Mouse (Mus musculus): ENCODE measurements around the gene Dad1. TPM values are rescaled to one million over a fixed set of nuclear protein-coding genes. Genes with fewer than 3 reads are reported as not detected.

The Dad1 gene
- polyA plus RNA-seq, 1 experiment, result 324 TPM

DNA sequence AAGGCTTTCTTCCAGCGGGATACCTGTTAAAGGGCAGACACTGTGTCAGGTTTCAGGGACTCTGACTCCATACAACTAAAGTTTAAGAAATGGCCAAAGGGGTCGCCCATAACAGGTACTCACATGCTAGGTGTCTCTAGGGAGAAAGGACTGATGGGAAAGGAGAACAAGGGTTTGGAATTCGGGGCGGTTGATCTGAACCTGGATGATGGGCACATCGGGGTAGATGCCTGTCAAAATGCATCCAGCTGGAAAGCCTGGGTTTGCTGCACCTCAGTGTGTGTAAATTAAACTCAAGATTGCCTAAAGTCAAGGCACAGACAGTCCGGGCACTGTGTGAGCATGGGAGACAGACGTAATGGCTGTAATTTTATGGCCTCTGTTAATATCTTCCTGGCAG is 25.4 kb downstream of the Dad1 start:
- H3K36me3 ChIP-seq (ENCODE audit: control insufficient read depth, insufficient read depth), result no peaks in the 10 kb centered on the region
- peak overlapping the region; percentile 9 for H3K4me3 ChIP-seq
- TF ChIP-seq TCF3 (IDR thresholded peaks at IDR 0.05; ENCODE audit: insufficient read length, low read depth) (no peak), E2F4 (IDR thresholded peaks at IDR 0.05; ENCODE audit: insufficient read depth) (no peak), REST (IDR thresholded peaks at IDR 0.05; ENCODE audit: insufficient read depth, insufficient read length) (no peak), USF1 (IDR thresholded peaks at IDR 0.05; ENCODE audit: low read depth) (no peak), MYOG (IDR thresholded peaks at IDR 0.05; ENCODE audit: control insufficient read depth in 1 of 3, insufficient read depth in 1 of 3, insufficient read length in 2 of 3, low read depth in 2 of 3) (no peak), CEBPB (IDR thresholded peaks at IDR 0.05; ENCODE audit: insufficient read depth, poor library complexity, severe bottlenecking) (no peak), POLR2AphosphoS2 (IDR thresholded peaks at IDR 0.05; ENCODE audit: insufficient read length, low read depth) (no peak), MAX (IDR thresholded peaks at IDR 0.05; ENCODE audit: low read depth) (no peak)
- peak overlapping the region; percentile 98 for H3K4me2 ChIP-seq (ENCODE audit: low read depth)
- no peak overlapping the region for H3ac ChIP-seq (ENCODE audit: control insufficient read depth, insufficient read length)
- no peaks in the 10 kb centered on the region for H3K79me2 ChIP-seq (ENCODE audit: control insufficient read depth, insufficient read depth)
- no peaks in the 10 kb centered on the region for H3K27me3 ChIP-seq (ENCODE audit: control insufficient read depth, insufficient read depth, insufficient read length)

DNA sequence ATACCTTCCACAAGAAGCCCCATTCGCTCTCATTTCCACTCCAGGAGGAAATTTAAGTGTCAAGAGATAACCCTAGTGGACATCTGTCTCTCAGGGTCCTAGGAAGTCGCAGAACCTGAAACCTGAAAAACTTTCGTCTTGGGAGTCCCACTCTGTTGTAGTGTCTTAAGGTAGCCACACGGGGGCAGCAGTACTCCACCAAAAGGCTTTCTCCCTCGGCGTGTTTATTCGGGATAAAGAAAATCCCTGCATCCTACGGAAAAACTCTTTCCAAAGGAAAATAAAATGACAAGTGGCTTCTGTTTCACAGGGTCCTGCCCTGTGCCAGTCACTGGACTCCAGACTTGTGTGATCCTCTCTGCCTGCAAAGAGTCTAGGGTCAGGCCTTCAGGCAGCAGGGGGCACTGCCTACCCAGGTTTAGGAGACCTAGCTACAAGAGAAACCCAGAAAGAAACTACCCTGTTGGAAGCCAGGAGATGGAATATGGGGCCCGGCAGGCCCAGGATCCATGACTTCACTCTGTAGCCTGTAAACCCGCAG is 25.9 kb downstream of the Dad1 start:
- Histone ChIP-seq H3K4me3 (peak overlapping the region; percentile 9), H3K4me2 (ENCODE audit: low read depth) (peak overlapping the region; percentile 98), H3K27me3 (ENCODE audit: control insufficient read depth, insufficient read depth, insufficient read length) (no peaks in the 10 kb centered on the region), H3K79me2 (ENCODE audit: control insufficient read depth, insufficient read depth) (no peaks in the 10 kb centered on the region), H3K36me3 (ENCODE audit: control insufficient read depth, insufficient read depth) (no peaks in the 10 kb centered on the region), H3ac (ENCODE audit: control insufficient read depth, insufficient read length) (no peak overlapping the region)
- TF ChIP-seq TCF3 (IDR thresholded peaks at IDR 0.05; ENCODE audit: insufficient read length, low read depth) (no peak), USF1 (IDR thresholded peaks at IDR 0.05; ENCODE audit: low read depth) (no peak), TCF12 (IDR thresholded peaks at IDR 0.05; ENCODE audit: insufficient read depth, poor library complexity, severe bottlenecking) (no peak), POLR2AphosphoS2 (IDR thresholded peaks at IDR 0.05; ENCODE audit: insufficient read length, low read depth) (no peak), E2F4 (IDR thresholded peaks at IDR 0.05; ENCODE audit: insufficient read depth) (no peak), SRF (IDR thresholded peaks at IDR 0.05; ENCODE audit: control insufficient read depth, insufficient read length, low read depth) (no peak), POLR2A (IDR thresholded peaks at IDR 0.05; ENCODE audit: insufficient read length, low read depth) (no peak), MYOD1 (IDR thresholded peaks at IDR 0.05; ENCODE audit: control insufficient read depth in 1 of 3, insufficient read length in 2 of 3, low read depth in 2 of 3) (no peak), REST (IDR thresholded peaks at IDR 0.05; ENCODE audit: insufficient read depth, insufficient read length) (no peak)

GRCm38 (mm10) chr14:54226911-54227811 is 26.7 kb downstream of the Dad1 start:
- TF ChIP-seq E2F4 (IDR thresholded peaks at IDR 0.05; ENCODE audit: insufficient read depth), result no peak
- peak; percentile 73 to 91 (median 76) for TF ChIP-seq MYOG (IDR thresholded peaks at IDR 0.05; ENCODE audit: control insufficient read depth in 1 of 3, insufficient read depth in 1 of 3, insufficient read length in 2 of 3, low read depth in 2 of 3)
- no peak for TF ChIP-seq SRF (IDR thresholded peaks at IDR 0.05; ENCODE audit: control insufficient read depth, insufficient read length, low read depth)
- TF ChIP-seq MYOD1 (IDR thresholded peaks at IDR 0.05; ENCODE audit: control insufficient read depth in 1 of 3, insufficient read length in 2 of 3, low read depth in 2 of 3), result peak; percentile 67 to 86 (median 82)
- TF ChIP-seq POLR2AphosphoS2 (IDR thresholded peaks at IDR 0.05; ENCODE audit: insufficient read length, low read depth), result no peak
- TF ChIP-seq CEBPB (IDR thresholded peaks at IDR 0.05; ENCODE audit: insufficient read depth, poor library complexity, severe bottlenecking), result no peak
- TF ChIP-seq MAX (IDR thresholded peaks at IDR 0.05; ENCODE audit: low read depth), result no peak
- TF ChIP-seq REST (IDR thresholded peaks at IDR 0.05; ENCODE audit: insufficient read depth, insufficient read length), result no peak
- TF ChIP-seq USF1 (IDR thresholded peaks at IDR 0.05; ENCODE audit: low read depth), result peak; percentile 62
- peak; percentile 39 for TF ChIP-seq TCF12 (IDR thresholded peaks at IDR 0.05; ENCODE audit: insufficient read depth, poor library complexity, severe bottlenecking)
- peak; percentile 31 for TF ChIP-seq TCF3 (IDR thresholded peaks at IDR 0.05; ENCODE audit: insufficient read length, low read depth)
- no peaks in the 10 kb centered on the region for H3K79me2 ChIP-seq (ENCODE audit: control insufficient read depth, insufficient read depth)
- H3K27me3 ChIP-seq (ENCODE audit: control insufficient read depth, insufficient read depth, insufficient read length), result no peaks in the 10 kb centered on the region
- peak overlapping the region; percentile 98 for H3K4me2 ChIP-seq (ENCODE audit: low read depth)
- no peak overlapping the region for H3ac ChIP-seq (ENCODE audit: control insufficient read depth, insufficient read length)
- peak overlapping the region; percentile 9 for H3K4me3 ChIP-seq
- H3K36me3 ChIP-seq (ENCODE audit: control insufficient read depth, insufficient read depth), result no peaks in the 10 kb centered on the region

- Histone ChIP-seq H3K4me3 (no peak overlapping the region), H3K36me3 (ENCODE audit: control insufficient read depth, insufficient read depth) (no peaks in the 10 kb centered on the region), H3K4me2 (ENCODE audit: low read depth) (no peak overlapping the region), H3ac (ENCODE audit: control insufficient read depth, insufficient read length) (no peak overlapping the region), H3K27me3 (ENCODE audit: control insufficient read depth, insufficient read depth, insufficient read length) (no peaks in the 10 kb centered on the region), H3K79me2 (ENCODE audit: control insufficient read depth, insufficient read depth) (no peaks in the 10 kb centered on the region)
- TF ChIP-seq CEBPB (IDR thresholded peaks at IDR 0.05; ENCODE audit: insufficient read depth, poor library complexity, severe bottlenecking) (no peak), MYOG (IDR thresholded peaks at IDR 0.05; ENCODE audit: control insufficient read depth in 1 of 3, insufficient read depth in 1 of 3, insufficient read length in 2 of 3, low read depth in 2 of 3) (no peak), TCF12 (IDR thresholded peaks at IDR 0.05; ENCODE audit: insufficient read depth, poor library complexity, severe bottlenecking) (no peak), POLR2A (IDR thresholded peaks at IDR 0.05; ENCODE audit: insufficient read length, low read depth) (no peak)
Measured at GRCm38 (mm10) chr14:54225725-54226124, 28.2 kb downstream of the Dad1 start.
